Mouse (Mus musculus) right cerebral cortex, adult 2 months (tissue): ENCODE measurements around the gene Nptx1.
A peak's percentile ranks its signal among the peaks of the same experiment; 100 is the strongest.

ENCODE experiments used
- DNase-seq, 2 experiments: peaks; one replicate each; pipeline ENCODE4 v3.0.0; 2021 to 2022; ENCODE audit warnings: low spot score in 2 of 2

The Nptx1 gene

DNA sequence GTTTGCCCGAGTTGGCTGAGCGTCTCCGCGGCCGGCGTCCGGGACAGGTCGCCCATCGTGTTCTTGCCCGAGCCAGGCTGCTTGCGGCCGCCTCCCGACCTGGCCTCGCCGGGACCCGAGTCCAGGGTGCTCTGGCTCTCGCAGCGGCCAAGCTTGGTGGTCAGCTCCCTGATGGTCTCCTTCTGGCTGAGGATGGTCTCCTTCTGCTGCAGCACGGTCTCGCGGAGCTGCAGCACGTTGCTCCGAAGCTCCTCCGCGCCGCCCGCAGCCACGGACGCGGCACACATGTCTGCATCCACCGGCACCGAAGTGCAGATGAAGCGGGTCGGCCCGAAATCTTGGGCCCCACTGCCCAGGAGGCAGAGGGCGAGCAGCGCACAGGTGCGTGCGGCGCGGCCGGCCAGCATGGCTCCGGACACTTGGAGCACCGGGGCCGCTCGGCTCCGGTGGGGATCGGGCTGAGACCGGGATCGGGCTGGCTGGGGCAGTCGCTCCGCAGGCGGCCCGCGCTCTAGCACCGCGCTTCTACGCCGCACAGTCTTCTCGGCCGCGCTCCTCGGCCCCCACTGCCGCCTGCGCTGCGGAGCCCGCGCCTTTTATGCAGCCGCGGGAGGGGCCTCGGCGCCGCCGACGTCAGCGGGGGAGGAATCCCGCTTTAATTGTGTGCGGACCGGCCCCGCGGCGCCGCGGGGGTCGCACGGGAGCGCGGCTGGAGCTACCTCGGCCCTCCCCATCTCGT lies at the start of gene Nptx1:
Gene Nptx1 (minus strand): TSS at position 571 of the 739 bp plus-strand sequence.
- peak in 1 of 2 experiments; percentile 75 for DNase-seq

DNA sequence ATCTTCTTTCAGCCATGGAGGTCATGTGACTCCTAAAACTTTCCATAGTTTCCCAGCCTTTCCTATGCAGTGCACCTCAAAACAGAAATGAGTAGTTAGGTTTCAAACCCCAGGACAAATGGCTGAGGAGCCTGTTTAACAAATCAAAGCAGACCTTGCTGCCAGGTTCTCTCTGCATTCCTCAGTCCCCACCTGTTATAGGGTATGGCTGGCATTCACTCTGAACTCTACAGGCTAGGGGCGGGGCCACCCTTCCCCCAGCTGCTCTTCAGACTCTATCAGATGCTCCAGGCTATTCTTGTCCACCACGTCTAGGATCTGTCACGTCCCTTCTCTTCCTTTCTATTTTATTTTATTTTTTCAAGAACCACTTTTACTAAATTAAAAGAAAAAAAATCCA lies 46.4 kb upstream of the Nptx1 start:
- no peak for DNase-seq

DNA sequence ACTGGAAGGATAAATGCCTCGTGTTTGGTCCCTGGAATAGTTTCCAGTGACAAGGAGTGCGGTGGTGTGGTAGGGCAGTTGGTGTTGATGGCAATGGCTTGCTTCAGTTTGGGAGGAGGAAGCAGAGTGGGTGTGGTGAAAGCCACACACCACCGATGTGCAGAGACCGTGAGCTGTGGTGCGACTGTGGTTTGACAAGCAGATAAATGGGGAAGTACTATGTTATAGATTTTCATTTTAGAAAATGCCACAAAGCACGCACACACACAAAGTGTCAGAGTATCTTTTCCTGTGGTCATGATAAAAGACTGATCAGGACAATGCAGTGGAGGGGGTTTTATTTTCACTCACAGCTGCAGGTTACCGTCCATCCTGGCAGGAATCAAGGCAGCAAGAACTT lies 41.7 kb upstream of the Nptx1 start:
- DNase-seq = no peak

DNA sequence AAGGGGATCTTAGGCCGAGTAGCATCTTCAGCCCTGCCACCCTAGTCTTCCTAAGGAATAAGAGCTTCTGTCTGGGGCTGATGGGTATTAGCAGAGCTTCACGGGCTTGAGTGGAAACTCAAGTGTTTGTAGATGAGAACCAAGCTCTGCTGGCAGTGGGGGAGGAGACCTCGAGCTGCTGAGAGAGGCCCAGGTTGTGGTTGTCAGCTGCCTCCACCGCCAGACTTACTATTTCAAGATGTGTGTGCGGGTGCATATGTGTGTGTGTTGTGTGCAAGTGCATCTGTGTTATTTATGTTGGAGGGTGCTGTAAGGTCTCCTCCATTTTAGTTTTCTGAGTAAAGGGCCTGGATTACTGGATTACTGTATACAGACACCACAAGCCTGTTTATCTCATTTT lies 39.6 kb upstream of the Nptx1 start:
- DNase-seq = no peak

DNA sequence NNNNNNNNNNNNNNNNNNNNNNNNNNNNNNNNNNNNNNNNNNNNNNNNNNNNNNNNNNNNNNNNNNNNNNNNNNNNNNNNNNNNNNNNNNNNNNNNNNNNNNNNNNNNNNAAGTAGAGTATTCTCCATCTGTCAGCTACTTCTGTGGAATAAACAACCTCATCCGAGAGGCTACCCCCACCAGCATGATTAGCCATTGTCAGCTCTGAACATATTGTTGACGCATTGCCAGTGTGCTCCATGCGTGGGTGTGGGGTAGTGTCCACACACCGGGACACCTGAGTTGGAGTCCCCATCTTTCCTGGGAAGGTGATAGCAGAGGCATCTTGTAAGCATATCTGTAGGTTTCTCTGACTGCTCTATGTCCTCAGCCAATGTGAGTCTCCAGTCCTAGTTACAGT lies 39.0 kb upstream of the Nptx1 start:
- DNase-seq = peak in 1 of 2 experiments; percentile 14

DNA sequence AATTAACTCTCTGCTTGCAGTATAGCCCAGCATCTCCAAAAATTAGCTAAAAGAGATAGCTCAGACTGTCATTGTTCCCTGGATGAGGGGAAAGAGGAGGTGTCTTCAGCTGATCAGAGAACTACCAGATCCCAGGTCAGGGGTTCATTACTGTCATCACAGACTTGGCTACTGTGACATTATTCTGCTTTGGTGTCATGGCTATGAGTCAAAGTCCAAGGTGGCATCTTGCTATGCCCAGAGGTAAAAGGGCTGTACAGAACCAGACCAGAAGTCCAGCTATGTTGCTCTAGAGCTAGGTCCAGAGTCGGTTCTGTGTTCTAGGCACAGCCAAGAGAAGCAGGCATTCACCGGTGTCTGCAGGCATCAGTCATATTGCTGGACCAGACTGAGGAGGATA lies 30.2 kb upstream of the Nptx1 start:
- DNase-seq = no peak

DNA sequence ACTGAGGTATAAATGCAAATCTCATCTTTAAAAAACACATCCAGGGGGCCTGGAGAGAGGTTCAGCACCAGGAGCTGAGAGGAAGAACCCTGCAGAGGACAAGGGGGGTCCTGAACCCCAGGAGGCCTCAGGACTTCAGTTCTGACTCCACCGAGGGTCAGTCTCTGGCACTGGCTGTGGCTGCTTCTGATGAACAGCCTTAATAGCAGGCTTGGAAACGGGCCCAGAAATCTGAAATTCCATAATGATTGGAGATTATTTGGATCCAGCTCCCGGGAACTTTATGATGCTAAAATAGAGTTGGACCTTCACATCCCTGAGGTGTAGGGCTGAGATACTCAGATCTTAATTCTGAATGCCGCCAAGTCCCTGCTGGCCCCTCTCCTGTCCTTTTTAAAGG lies 29.3 kb upstream of the Nptx1 start:
- DNase-seq = no peak

DNA sequence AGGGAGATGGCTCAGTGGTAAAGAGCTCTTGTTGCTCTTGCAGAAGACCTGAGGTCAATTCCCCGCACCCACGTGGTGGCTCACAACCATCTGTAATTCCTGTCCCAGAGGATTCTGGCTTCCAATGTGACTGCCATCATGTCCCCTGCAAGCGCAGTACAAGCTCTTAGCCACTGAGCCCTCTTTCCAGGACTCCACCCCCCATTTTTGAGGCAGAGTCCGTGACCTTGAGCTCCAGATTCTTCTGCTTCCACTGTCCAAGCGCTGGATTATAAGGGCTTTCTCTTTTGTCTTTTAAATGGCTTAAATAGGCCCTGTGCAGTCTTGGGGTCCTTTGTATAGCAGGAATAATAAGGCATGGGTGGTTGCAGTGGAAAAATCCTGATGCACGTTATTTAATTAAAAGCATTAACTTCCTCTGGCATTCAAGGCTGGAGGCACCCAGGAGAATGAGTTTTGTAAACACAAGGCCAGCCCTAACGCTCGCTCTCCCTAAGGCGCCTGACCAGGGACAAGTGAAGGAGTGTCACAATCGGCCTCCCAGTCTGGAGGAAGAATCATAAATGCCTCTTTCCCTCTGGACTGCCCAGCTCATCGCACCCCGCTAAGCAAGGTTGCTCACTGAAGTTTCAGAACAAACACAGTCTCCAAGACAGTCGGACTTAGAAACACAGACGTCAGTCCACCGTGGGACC lies 24.9 kb upstream of the Nptx1 start:
- no peak for DNase-seq

DNA sequence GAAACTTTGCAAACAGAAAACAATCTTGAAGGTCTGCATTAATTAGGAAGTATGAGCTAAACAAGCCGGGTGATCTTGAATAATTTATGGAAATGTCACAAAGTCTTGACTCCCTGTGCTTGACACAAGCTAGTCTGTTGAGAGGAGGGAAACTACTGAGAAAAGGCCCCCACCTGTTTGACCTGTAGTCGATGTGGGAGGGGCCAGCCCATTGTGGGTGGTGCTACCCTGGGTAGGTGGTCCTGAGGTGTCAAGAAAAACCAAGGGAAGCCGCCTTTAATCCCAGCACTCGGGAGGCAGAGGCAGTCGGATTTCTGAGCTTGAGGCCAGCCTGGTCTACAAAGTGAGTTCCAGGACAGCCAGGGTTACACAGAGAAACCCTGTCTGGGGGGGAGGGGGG lies 18.6 kb upstream of the Nptx1 start:
- DNase-seq = no peak

DNA sequence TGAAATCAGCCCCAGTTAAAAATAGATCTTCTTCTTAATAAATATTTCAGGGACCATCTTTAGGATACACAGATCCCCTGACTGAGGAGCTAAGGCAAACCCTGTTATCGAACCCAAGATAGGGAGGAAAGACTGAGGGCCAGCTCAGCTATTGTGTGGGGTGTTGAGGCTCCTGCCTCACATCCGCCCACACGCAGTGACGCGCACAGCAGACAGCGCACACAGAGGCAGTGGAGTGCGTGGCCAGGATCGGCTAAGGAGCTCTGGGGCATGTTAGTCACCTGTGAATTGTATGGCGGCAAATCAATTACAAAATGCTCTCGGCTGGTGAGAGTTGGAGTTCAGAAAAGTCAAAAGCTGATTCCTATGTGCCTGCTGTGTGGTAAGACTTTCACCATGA lies 18.1 kb upstream of the Nptx1 start:
- peak; percentile 54 to 59 for DNase-seq

DNA sequence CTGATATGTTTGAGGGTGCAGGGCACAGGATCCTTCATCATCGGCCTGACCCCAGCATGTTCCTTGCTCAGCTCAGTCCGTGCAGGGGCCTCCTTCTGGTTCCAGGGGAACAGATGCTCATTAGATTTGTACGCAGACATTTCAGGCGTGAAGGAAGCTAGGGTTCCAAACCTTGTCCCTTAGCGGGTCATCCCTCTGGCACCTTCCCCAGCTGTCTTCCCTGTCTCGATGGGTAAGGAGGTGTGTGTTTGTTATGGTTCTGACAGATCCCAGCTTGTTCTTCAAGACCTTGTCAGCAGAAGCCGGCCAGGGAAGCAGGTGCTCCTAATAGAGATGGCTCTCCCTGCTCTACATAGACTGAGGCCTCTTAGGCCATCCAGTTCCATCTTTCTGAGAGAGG lies 17.5 kb upstream of the Nptx1 start:
- no peak for DNase-seq

DNA sequence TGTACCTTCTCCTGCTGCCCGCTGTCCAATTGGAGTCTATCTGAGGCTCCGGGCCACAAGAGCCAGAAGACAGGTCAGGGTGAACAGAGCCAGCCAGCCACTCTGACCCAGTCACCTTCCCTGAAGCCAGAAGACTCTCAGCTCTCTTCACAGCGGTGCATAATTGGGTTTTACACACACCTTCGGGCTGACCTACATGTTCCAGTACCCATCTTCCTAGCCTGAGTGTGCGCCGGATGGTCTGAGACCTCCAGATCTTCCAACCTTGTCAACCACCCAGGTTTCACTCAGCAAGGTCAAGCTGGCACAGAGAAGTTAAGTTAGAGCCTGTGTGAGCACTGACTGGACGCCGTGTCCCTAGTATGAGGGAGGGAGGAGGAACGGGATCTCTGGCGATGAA lies 16.8 kb upstream of the Nptx1 start:
- no peak for DNase-seq

DNA sequence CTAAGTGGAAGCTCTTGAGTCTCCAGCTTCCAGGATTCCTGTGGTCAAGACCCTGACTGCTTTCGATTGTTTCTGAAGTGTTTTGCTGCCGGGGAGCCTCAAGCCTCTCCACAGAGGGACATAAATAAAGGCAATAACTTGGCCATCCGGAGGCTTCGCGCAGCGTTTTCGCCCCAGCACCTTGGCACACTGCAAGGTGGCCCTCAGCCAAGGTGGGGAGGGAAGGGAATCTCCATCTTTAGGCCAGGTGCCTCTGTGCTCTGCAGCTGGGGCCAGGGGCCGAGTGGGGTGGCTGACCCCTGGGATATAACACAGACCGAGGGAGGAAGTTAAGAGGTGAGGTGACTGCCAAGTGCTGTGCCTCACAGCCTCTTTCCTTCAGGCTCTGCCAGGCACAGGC lies 15.6 kb upstream of the Nptx1 start:
- DNase-seq = no peak

DNA sequence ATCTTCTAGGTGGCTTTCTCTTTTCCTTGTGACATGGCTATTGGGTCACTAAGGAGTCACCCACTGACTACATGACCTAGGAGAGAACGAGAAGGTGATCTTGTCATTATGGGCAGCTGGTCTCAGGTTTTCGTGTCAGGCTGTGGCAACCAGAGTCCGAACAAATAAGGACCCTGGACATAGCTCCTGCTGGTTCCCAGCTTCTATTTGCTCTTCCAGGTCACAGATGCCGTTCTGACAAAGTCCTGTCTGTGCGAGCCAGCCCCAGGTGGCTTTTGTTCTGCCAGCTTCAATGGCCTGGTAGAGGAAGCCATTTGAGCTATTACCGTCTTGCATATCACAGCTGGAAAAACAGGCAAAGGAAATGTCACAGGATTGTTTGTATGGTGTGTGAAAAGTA lies 14.7 kb upstream of the Nptx1 start:
- no peak for DNase-seq

DNA sequence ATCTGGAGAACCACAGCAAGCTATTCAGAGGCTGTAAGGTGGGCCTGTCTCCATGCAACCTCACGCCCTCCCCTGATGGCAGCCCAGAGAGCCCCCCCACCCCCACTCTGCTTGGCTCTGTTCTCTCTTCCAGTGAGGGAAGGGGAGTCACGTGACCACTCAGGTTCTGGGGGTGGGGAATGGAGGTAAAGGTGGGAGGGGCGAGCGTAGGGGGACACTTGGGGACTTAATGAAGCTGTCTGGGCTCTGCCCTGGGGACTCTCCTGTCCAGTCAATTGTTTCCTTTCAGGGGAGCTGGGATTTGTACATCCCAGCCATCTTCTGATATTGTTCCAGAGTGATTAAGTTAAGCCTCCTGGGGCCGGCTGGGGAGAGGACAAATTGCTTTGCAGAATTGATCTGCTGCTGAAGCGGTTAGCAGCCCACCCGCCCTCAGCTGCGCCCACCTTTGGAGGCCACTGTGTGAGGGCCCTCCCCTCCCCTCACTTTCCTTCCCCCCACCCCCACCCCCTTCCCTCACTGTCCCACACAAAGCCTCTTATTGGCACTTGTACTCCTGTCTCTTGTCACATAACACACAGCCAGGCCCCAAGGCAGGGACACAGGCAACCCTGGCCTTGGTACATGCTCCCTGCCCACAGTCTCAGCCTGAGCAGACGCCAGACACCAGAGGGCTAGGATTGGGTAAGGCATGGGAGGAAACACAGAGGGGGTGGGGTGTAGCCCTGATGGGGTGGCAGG lies 11.5 kb upstream of the Nptx1 start:
- DNase-seq = no peak

DNA sequence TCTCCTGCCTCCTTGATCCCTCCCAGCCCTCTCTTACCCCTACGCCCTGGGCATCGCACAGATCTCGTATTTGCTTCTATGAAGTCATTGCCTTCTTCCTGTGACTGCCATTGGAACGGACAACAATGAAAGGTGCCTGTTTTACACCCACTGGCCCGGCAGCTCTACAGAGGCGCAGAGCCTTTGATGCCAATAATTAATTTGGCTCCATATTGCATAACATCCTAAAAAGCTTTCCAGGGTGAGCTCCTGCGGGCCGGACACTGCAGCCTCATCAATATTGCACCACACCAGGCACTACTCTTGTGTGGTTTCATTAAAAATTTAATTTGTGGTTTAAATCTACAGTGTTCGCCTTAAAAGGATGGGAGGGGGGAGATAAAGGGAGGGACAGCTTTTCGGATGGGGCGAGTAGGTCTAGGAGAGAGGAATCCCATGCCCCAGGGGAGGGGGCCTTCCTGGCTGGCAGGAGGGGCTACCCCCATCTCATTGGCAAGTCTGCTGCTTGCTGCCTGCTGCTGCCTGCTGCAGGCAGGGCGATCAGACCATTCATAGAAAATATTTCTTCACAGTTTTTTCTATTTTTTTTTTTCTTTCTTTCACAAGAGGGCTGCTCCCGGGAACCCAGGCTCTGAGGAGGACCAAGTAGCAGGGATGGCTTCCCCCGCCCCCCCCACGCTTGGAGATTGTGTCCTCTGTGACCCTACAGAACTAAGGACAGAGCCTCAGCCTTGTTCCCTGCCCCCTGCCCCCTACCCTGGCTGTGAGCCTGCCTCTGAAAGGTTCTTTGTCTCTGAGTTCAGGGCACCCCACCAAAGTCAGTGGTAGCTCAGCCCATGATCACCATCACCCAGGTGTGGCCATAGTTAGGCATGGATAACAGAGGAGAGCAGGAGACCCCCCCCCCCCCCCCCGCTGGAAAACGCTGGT lies 10.7 kb upstream of the Nptx1 start:
- no peak for DNase-seq

DNA sequence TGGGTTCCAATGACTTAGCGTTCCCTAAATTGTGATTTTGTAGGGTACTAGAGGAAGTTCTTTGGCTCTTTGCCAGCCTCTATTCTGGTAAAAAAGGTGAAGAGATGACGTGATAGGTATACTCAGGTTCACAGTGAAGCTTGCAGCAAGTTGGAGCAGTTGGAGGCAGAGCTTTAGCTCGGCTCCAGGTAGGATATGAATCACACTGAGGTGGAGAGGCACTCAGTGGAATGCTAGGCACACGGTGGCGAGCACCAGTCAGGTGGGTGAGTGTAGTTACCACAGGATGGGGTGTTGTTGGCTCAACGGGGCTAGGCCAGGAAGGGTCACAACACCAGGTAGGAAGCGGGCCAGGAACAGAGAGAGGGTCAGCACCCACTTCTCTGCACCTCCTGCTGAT lies 7.6 kb upstream of the Nptx1 start:
- DNase-seq = no peak

DNA sequence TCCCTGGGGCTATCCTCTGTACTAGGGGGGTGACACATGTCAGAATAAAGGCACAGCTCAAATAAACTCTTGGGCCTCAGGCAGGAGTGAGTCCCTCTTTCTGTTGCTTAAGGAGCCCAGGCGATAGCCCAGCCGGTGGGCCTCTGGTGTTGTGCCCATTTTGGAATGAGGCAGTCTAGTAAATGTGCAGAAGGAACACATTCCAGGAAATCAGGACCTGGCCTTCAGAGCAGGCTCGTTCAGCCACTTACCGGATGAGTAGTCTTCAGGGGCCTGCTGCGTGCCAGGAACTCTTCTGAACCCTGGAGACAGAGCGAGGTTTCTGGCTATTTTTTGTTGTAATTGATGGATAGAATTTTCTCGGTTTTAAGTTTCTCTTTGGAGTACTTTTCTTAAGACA lies 7.2 kb upstream of the Nptx1 start:
- no peak for DNase-seq

DNA sequence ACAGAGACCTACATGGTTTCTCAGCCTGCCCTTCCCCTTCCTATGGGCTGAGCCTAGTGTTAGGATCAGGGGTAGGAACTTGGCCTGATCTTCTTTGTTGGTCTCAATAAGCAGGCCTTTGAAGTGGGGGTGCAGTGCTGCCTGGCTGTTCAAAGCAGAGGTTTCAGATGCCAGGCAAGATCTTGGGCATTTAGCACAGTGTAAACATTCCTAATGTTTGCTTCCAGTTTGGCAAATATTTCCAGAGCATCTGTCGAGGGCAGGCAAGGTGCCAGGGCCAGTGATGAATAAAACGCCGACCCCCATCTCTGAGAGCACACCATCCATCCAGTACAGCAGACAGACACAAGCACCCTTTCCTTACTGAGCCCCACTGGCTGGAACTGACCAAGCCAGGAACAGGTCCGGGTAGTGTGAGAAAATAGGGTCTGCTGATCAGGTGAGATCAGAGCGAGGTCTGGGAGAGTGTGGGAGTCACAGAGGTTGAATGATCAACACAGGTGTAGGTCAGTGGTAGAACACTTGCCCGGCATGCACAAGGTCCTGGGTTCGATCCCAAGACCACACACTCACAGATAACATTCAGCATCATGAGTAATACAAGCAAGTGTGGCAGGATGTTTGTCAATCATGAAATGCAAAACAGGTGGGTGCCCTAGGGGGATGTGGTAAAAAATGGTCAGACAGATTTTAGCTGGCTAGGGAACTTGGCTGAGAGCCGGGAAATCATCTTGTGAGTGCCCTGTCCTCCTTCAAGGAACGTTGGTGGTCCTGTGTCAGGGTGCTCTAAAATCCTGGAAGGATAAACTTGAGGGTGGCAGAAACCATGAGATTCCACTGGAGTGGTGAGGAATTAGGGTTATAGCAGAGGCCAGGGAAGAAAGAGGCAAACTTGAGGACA lies 5.6 kb upstream of the Nptx1 start:
- no peak for DNase-seq

DNA sequence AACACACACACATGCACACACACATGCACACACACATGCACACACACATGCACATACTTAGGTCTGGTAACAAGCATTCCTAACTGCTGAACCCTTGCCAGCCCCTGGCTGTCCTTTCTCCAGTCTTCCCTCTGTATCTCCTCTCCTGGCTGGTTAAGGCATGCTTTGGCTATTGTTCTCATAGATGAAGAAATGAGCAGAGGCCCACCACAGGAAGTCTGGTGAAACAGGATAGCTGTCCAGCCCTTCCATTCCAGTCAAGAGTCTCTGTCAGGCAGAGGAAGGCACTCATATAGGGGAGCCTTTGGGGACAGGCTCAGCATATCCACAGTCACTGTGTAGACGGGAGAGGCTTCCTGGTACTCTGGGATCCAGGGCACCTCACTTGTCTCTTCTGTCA lies 4.7 kb upstream of the Nptx1 start:
- DNase-seq = no peak

DNA sequence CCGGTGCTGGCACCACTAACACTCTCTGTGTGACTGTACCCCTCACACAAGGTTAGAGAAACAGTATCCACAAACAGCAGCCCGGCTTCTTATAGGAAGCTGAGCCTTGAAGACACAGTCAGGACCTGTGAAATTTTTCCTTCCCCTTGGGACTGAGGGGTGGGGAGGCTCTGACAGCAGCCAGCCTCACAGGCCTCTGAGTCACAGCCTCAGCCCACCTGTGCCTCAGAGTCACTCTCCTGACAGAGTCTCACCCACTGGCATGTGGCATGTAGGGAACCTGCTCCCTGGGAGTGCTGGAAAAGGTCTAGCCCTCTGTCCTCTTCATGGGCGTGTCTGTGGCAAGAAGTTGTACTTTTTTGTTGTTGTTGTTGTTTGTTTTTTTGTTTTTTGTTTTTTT lies 3.9 kb upstream of the Nptx1 start:
- no peak for DNase-seq
